Mouse (Mus musculus): ENCODE measurements around the gene Golt1b. TPM values are rescaled to one million over a fixed set of nuclear protein-coding genes. Genes with fewer than 3 reads are reported as not detected.
A peak's percentile ranks its signal among the peaks of the same experiment; 100 is the strongest.

Golt1b gene
- total RNA-seq (2014; rRNA removed) (36.4 and 49.7 TPM in 2 replicates), polyA plus RNA-seq (2015; fragmentation: Nextera tagmentation; extraction: Ambion mirVana) (62.2 and 65.6 TPM in 2 replicates)

DNA sequence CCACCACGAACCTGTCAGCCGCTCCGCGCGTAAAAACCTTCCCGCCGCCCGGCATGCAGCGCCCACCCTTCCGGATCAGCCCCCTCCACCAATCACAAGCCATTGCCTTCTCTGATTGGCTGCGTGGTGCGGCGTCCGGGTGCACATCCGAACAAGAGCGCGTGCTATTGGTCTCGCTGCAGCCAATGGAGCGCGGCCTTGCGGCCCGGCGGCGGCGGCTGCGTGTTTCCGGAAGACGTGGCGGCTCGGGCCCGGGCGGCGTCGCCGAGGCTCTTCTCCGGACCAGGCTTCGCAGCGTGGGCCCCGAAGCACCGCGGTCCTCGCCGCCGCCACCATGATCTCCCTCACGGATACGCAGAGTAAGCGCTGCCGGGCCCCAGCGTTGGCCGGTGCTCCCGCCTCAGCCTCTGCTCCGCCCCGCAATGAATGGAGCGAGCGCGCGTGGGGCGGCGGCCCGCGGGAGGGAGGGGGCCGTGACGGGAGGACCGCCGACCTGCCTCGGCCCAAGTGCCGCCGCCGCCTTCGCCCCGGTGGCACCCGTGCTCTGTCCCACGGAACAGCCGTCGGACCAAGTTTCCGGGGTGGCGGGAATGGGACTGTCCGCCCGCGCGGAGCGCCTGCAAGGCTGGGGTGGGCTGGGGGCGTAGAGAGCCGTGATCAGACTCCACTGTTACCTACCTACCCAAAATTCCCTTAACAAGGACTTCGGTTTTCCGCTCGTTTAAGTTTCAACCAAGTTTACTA is at the start of gene Golt1b, which contains the start of gene Recql:
TSS of gene Golt1b (plus strand) at position 211 of the 744 bp plus-strand sequence.
TSS of gene Recql (minus strand) at position 77 of the 744 bp plus-strand sequence.
- Histone ChIP-seq H3K27me3 (ENCODE audit: insufficient read depth, low read length) (no peaks in the 10 kb centered on the region), H3K4me1 (ENCODE audit: insufficient read depth, low read length) (0 out of 2 replicates have a peak, but pooled peaks cover 3% of the 10 kb centered on the region), H3K36me3 (ENCODE audit: insufficient read depth, low read length) (no peaks in the 10 kb centered on the region), H3K4me2 (ENCODE audit: low read depth, low read length) (peak within 1 kb of the TSS; percentile 89), H3K4me3 (ENCODE audit: low read length) (peak within 1 kb of the TSS; percentile 97), H3K9ac (replicated peaks; ENCODE audit: low read length) (peak within 1 kb of the TSS; percentile 85), H3K27ac (peak within 1 kb of the TSS; percentile 54; the same call in 1 of the 2 replicates), H3K9me3 (ENCODE audit: low read length) (no peaks in the 10 kb centered on the region)
- peak; percentile 98 for DNase-seq (ENCODE audit: low spot score)
- 2% methylated on average over 62 of the region's 87 CpGs for WGBS
- ATAC-seq, result peak; percentile 100
- TF ChIP-seq CTCF (IDR thresholded peaks at IDR 0.05; ENCODE audit: low read depth), result no peak

- no peaks in the 10 kb centered on the region for H3K36me3 ChIP-seq (ENCODE audit: insufficient read depth, low read length)
- whole genome bisulfite sequencing, result 64% methylated on average over 2 of the region's 2 CpGs
- no peaks in the 10 kb centered on the region for H3K9me3 ChIP-seq (ENCODE audit: low read length)
- ATAC-seq (no peak), DNase-seq (ENCODE audit: low spot score) (no peak)
- H3K4me3 ChIP-seq (ENCODE audit: low read length), result no peak overlapping the region
- no peaks in the 10 kb centered on the region for H3K4me1 ChIP-seq (ENCODE audit: insufficient read depth, low read length)
- H3K27me3 ChIP-seq (ENCODE audit: insufficient read depth, low read length), result no peaks in the 10 kb centered on the region
- H3K9ac ChIP-seq (replicated peaks; ENCODE audit: low read length), result no peak overlapping the region
- H3K4me2 ChIP-seq (ENCODE audit: low read depth, low read length), result no peak overlapping the region
- TF ChIP-seq CTCF (IDR thresholded peaks at IDR 0.05; ENCODE audit: low read depth), result no peak
- no peak overlapping the region for H3K27ac ChIP-seq
Observed at GRCm38 (mm10) chr6:142338961-142339360, 48.1 kb upstream of the Golt1b start.

DNA sequence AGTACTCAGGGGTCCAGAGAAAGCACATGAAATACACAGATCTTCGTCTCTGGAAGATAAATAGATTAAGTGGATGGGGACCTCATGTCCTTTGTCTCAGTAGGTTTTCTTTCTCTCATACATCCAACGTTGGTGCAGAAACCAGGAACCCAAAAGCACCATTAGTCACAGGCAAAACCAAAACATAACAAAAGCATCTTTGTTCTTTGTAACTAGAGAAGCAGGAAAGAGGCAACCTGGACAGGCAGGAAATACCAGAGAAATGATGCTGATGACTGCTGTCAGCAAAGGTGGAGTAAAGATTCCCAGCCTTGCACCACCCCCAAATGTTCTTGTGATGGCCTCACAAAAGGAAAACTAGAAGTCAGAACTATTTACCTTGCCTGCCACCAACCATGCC is 47.4 kb upstream of the Golt1b start:
- DNase-seq (ENCODE audit: low spot score) (no peak), ATAC-seq (no peak)
- H3K27me3 ChIP-seq (ENCODE audit: insufficient read depth, low read length), result no peaks in the 10 kb centered on the region
- H3K9me3 ChIP-seq (ENCODE audit: low read length), result no peaks in the 10 kb centered on the region
- no peak for TF ChIP-seq CTCF (IDR thresholded peaks at IDR 0.05; ENCODE audit: low read depth)
- no peak overlapping the region for H3K4me2 ChIP-seq (ENCODE audit: low read depth, low read length)
- H3K4me3 ChIP-seq (ENCODE audit: low read length), result no peak overlapping the region
- H3K4me1 ChIP-seq (ENCODE audit: insufficient read depth, low read length), result no peaks in the 10 kb centered on the region
- no peak overlapping the region for H3K9ac ChIP-seq (replicated peaks; ENCODE audit: low read length)
- WGBS, result 57% methylated on average over 2 of the region's 2 CpGs
- no peaks in the 10 kb centered on the region for H3K36me3 ChIP-seq (ENCODE audit: insufficient read depth, low read length)
- H3K27ac ChIP-seq, result no peak overlapping the region

DNA sequence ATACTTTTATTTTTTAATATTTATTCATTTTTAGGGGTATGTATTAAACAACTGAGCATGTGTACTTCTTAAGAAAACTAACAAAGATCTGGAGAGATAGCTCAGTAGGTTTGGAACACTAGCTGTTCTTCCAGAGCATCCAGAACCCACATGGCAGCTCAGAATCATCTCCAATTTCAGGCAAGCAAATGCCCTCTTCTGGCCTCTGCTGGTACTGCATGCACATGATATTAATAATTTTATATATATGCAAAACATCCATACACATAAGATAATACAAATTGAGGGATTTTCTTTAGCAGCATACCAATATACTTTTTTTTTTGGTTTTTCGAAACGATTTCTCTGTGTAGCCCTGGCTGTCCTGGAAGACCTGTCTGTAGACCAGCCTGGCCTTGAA is 43.5 kb upstream of the Golt1b start:
- no peak overlapping the region for H3K9ac ChIP-seq (replicated peaks; ENCODE audit: low read length)
- TF ChIP-seq CTCF (IDR thresholded peaks at IDR 0.05; ENCODE audit: low read depth), result peak; percentile 84
- H3K9me3 ChIP-seq (ENCODE audit: low read length), result no peaks in the 10 kb centered on the region
- H3K27me3 ChIP-seq (ENCODE audit: insufficient read depth, low read length), result no peaks in the 10 kb centered on the region
- ATAC-seq, result no peak
- H3K4me3 ChIP-seq (ENCODE audit: low read length), result no peak overlapping the region
- DNase-seq (ENCODE audit: low spot score), result peak; percentile 79
- H3K36me3 ChIP-seq (ENCODE audit: insufficient read depth, low read length), result peaks cover 8% of the 10 kb centered on the region; the same call in 1 of the 2 replicates
- H3K4me2 ChIP-seq (ENCODE audit: low read depth, low read length), result no peak overlapping the region
- 80% methylated on average over 2 of the region's 2 CpGs for WGBS
- H3K27ac ChIP-seq, result no peak overlapping the region
- no peaks in the 10 kb centered on the region; the same call in 1 of the 2 replicates for H3K4me1 ChIP-seq (ENCODE audit: insufficient read depth, low read length)

DNA sequence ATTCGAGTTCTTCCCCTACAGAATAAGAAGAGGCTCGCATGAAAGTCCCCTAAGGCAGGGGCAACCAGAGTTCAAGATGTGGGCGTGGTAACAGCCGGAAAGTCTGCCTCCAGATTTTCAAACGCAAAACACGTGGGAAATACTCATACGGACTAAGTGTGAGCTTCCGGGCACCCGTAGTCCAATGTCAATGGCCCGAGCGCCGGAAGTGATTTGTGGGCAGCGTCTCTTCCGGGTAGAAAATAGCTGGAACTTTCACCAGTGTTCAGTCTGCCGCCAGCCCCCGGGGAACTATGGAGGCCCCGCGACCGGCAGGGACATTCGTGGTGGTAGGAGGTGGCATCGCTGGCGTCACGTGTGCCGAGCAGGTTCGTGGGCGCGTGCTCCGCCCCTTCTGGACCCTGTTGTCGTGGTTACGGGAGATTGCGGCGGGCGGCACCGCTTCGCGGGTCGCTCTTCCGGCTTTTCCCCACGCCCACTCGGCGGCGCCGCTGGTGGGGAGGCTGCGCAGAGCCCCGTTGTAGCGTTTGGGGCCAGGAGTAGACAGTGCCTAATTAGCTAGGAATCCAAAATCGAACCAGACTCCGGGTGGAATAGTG is 41.5 kb upstream of the Golt1b start, which contains the start of gene Pyroxd1:
TSS of gene Pyroxd1 (plus strand) at position 215 of the 599 bp plus-strand sequence.
- WGBS, result under 1% methylated on average over 48 of the region's 48 CpGs
- peak; percentile 94 for ATAC-seq
- peak within 1 kb of the TSS; percentile 71 for H3K27ac ChIP-seq

GRCm38 (mm10) chr6:142346181-142347110 is 40.6 kb upstream of the Golt1b start:
- H3K9ac ChIP-seq (replicated peaks; ENCODE audit: low read length), result peak overlapping the region; percentile 62
- peak overlapping the region; percentile 64 for H3K4me2 ChIP-seq (ENCODE audit: low read depth, low read length)
- no peak for DNase-seq (ENCODE audit: low spot score)
- H3K9me3 ChIP-seq (ENCODE audit: low read length), result no peaks in the 10 kb centered on the region
- H3K36me3 ChIP-seq (ENCODE audit: insufficient read depth, low read length), result peaks cover 21% of the 10 kb centered on the region; the same call in 1 of the 2 replicates
- H3K4me1 ChIP-seq (ENCODE audit: insufficient read depth, low read length), result no peaks in the 10 kb centered on the region; the same call in 1 of the 2 replicates
- H3K4me3 ChIP-seq (ENCODE audit: low read length), result peak overlapping the region; percentile 82
- no peak for TF ChIP-seq CTCF (IDR thresholded peaks at IDR 0.05; ENCODE audit: low read depth)
- H3K27me3 ChIP-seq (ENCODE audit: insufficient read depth, low read length), result no peaks in the 10 kb centered on the region
- 56% methylated on average over 12 of the region's 12 CpGs for WGBS
- no peak overlapping the region for H3K27ac ChIP-seq
- ATAC-seq, result no peak

More for the DNA sequence above, 41.5 kb upstream of the Golt1b start, which contains the start of gene Pyroxd1:
- Histone ChIP-seq H3K9ac (replicated peaks; ENCODE audit: low read length) (peak within 1 kb of the TSS; percentile 62), H3K4me3 (ENCODE audit: low read length) (peak within 1 kb of the TSS; percentile 82), H3K9me3 (ENCODE audit: low read length) (no peaks in the 10 kb centered on the region), H3K4me1 (ENCODE audit: insufficient read depth, low read length) (no peaks in the 10 kb centered on the region; the same call in 1 of the 2 replicates), H3K4me2 (ENCODE audit: low read depth, low read length) (peak within 1 kb of the TSS; percentile 64), H3K36me3 (ENCODE audit: insufficient read depth, low read length) (peaks cover 15% of the 10 kb centered on the region; the same call in 1 of the 2 replicates), H3K27me3 (ENCODE audit: insufficient read depth, low read length) (no peaks in the 10 kb centered on the region)
- TF ChIP-seq CTCF (IDR thresholded peaks at IDR 0.05; ENCODE audit: low read depth), result peak; percentile 8; the same call in 1 of the 2 replicates
- peak; percentile 97 for DNase-seq (ENCODE audit: low spot score)
